Mouse (Mus musculus): Measurements from ENCODE around the gene Shisa3. TPM values are rescaled to one million over a fixed set of nuclear protein-coding genes. Genes with fewer than 3 reads are reported as not detected.
A peak's percentile ranks its signal among the peaks of the same experiment; 100 is the strongest.

Shisa3 gene
- polyA plus RNA-seq, 1 experiment = 12.6 TPM

DNA sequence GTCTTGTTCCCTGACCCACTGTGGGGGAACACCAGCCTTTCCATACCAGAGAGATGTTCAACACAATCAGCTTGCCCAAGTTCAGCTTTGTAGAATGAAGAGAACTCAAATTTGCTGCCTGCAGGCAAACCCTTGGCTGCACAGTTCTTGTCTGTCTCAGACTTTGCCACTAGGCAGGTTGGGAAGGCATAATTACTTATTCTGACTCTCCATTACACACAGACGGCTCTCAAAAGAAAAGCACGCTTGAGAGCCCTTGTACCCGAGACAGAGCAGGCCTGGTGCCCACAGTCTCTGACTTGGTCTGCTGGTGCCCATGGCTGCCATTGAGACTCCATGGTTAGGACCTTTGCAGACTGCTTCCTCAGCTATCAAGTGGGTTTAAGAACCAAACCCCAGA is 26.7 kb downstream of the Shisa3 start:
- peak; percentile 77 for DNase-seq (ENCODE audit: low read depth)

DNA sequence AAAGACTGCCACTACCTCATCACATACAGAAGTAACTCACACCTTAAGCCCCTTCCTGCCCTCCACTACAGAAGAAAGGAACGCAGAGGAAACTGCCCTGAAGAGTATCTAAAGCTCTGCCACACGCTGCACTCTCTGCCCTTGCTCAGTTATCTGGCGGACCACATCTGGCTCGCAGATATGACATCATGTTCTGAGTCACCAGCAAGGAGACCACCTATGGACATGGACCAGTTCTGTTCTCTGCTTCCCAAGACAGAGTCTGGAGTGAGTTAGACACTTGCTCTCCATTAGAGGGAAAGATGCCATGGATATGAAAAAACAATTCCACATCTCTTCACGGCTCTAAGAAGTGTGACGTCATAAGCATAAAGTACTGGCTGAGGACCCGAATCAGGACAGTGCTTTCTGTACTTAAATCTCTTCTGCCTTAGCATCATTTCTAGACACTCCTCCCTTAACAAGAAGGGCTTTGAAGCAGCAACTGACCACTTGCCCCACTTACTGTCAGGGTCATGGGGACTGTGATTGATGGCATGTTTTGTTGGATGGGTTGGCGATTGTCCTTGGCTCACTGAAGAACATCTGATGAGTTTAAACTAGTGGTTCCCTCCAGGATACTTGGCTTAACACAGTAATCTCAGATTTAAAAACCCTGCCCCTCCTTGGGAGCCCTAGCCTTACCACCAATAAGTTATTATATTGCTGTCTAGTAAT is 33.1 kb downstream of the Shisa3 start:
- TF ChIP-seq CTCF (IDR thresholded peaks at IDR 0.05; ENCODE audit: borderline replicate concordance, extremely low read depth, insufficient read depth, insufficient read length) (no peak), POLR2A (IDR thresholded peaks at IDR 0.05; ENCODE audit: borderline replicate concordance, extremely low read depth, insufficient read depth, insufficient read length, poor library complexity, severe bottlenecking) (no peak)
- no peak for DNase-seq (ENCODE audit: low read depth)

More for the DNA sequence above, 26.7 kb downstream of the Shisa3 start:
- no peak for TF ChIP-seq POLR2A (IDR thresholded peaks at IDR 0.05; ENCODE audit: borderline replicate concordance, extremely low read depth, insufficient read depth, insufficient read length, poor library complexity, severe bottlenecking)
- no peak for TF ChIP-seq CTCF (IDR thresholded peaks at IDR 0.05; ENCODE audit: borderline replicate concordance, extremely low read depth, insufficient read depth, insufficient read length)

DNA sequence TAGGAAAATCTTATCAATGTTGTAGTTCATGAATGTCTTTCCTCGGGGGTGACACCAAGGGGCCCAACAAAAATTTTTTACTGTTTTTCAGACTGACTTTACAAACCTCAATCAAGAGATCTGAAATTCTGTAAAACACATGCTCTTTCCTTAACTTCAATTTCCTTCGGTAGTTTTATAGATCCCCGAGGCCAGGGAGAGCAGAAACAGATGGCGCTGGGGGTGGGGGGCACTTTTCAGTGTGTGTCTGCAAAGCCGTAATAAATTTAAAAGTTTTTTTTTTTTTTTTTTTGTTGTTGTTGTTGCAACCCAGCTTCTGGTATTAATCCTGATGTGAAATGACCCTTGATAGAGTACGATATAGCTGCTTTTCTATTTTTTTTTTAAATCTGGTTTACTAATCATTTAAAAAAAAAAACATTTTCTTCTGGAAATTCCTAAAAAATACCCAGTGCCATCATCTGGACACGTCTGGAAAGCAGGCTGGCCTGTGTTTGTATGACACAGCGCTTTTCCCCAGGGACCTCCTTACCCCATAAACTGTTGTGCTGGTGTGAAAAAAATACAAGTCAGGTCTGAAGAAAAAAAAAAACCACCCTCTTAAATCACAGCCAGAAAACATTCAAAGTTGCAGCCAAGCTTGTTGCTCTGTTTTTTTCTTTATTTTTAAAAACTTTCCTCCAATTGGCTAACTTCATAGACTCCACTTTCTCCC is 33.9 kb downstream of the Shisa3 start:
- TF ChIP-seq CTCF (IDR thresholded peaks at IDR 0.05; ENCODE audit: borderline replicate concordance, extremely low read depth, insufficient read depth, insufficient read length) = no peak
- no peak for TF ChIP-seq POLR2A (IDR thresholded peaks at IDR 0.05; ENCODE audit: borderline replicate concordance, extremely low read depth, insufficient read depth, insufficient read length, poor library complexity, severe bottlenecking)
- DNase-seq (ENCODE audit: low read depth) = no peak

DNA sequence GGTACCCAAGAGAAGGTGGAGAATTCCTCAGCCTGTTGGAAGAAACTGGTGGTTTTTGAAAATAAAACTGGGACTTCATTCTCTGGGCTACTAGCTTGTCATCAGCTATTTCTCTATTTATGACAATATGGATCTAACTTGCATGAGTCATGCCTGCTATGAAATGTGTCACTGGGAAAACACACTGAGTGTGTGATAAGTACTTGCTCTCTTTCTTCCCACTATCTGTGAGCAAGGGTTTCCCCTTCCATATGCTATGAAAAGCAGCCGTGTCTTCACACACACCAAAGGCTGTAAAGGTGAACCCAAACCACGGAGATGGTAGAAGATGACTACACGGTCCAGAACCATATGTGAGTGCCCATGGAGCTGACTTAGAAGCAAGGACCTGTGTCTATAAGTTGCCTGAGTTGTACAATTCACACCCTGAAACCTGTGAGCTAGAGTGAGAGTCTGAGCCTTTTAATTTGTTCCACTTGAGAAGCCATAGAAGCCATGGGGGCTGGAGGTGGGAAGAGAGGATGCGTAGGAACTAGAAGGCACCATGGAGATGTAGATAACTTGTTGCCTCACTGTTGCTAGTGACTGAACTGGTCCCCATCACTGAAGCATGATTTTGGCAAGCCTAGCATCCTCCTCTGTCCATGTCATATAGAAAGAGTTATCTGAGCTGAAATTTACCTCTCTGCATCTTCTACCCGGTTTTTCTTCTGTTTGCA is 36.0 kb downstream of the Shisa3 start:
- TF ChIP-seq POLR2A (IDR thresholded peaks at IDR 0.05; ENCODE audit: borderline replicate concordance, extremely low read depth, insufficient read depth, insufficient read length, poor library complexity, severe bottlenecking) = no peak
- TF ChIP-seq CTCF (IDR thresholded peaks at IDR 0.05; ENCODE audit: borderline replicate concordance, extremely low read depth, insufficient read depth, insufficient read length) = no peak
- no peak for DNase-seq (ENCODE audit: low read depth)

DNA sequence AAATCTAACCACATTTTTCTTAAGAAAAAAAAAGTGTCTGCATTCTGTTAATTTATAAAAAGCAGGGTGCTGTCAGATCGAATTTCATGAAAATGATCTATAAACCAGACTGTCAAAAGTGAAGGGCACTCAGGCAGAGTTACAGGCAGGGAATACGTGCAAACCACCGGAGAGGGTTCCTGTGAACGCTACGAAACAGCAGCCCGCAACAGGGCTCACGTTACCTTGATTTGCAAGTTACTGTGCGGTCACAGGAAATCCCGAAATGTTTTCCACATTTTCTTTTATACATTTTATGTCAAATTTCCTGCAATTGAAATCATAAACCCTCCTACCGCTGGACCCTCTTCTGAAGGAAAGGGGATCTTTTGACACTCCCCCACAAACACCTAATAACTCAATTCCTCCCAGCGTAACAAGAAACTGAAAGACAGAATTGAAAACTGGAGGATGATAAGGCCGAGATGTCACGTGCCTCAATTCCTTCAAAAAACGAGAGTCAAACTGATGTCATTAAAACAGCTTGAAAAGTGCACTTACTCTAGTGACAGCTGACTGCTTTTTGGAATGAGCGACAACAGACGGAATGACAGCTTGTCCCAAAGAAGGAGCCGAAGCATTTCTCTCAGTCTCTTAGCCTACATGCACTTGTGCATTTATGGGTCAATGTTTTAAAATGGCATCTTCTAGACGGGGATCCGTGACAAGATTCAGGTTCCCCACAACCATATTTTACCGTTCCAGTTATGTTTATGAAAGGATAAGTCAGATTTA is 39.3 kb downstream of the Shisa3 start:
- no peak for DNase-seq (ENCODE audit: low read depth)
- TF ChIP-seq POLR2A (IDR thresholded peaks at IDR 0.05; ENCODE audit: borderline replicate concordance, extremely low read depth, insufficient read depth, insufficient read length, poor library complexity, severe bottlenecking) = no peak

DNA sequence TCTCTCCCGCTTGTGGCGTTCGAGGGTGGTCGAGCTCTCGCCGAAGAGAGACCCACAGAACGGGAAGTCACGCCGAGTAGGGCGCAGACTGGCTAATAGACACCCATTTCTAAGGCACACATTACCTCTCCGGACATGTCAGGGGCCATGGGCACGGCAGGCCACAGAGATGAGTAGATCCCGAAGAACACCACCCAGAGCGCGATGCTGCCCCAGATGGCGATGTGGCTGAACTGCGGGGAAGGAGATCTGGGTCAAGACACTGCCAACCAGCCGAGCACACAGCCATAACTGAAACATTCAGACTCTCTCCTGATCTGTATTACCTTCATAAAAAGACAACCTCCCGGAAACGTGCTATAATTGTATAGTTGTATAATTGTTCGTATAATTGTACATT is 39.9 kb downstream of the Shisa3 start:
- no peak for DNase-seq (ENCODE audit: low read depth)
- TF ChIP-seq CTCF (IDR thresholded peaks at IDR 0.05; ENCODE audit: borderline replicate concordance, extremely low read depth, insufficient read depth, insufficient read length) = peak; percentile 46; the same call in 1 of the 2 replicates
- TF ChIP-seq POLR2A (IDR thresholded peaks at IDR 0.05; ENCODE audit: borderline replicate concordance, extremely low read depth, insufficient read depth, insufficient read length, poor library complexity, severe bottlenecking) = no peak

DNA sequence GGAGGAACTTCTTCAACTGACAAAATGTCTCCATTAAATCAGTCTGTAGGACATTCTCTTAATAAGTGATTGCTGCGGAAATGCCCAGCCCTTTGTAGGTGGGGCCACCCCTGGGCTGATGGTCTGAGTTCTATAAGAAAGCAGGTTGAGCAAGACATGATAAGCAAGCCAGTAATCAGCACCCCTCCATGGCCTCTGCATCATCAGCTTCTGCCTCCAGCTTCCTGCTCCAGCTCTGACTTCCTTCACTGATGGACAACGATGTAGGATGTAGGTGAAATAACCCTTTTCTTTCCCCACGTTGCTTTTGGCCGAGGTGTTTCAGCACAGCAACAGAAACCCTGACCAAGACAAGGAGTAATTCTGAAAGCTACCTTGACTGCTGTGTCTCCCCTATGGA is 41.5 kb downstream of the Shisa3 start:
- no peak for TF ChIP-seq POLR2A (IDR thresholded peaks at IDR 0.05; ENCODE audit: borderline replicate concordance, extremely low read depth, insufficient read depth, insufficient read length, poor library complexity, severe bottlenecking)
- no peak for TF ChIP-seq CTCF (IDR thresholded peaks at IDR 0.05; ENCODE audit: borderline replicate concordance, extremely low read depth, insufficient read depth, insufficient read length)
- DNase-seq (ENCODE audit: low read depth) = no peak

DNA sequence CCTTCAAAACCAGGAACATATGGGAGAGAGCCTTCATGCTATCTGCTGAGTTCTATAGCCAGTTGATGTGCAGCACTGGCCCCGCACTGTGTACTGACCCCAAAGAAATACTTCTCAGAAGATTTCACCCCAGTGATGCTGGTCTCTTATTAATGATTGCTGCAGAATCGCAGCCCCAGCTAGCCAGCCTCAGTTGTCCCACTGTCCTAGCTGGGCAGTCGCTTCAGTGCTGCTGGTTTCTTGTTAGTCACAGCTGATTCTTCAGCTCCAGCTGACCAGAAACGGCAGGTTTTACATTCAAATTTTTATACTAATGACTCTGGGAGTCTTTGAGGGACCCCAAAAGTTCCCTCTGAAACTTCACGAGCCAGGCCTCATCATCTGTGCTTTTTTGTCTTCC is 42.3 kb downstream of the Shisa3 start:
- no peak for TF ChIP-seq CTCF (IDR thresholded peaks at IDR 0.05; ENCODE audit: borderline replicate concordance, extremely low read depth, insufficient read depth, insufficient read length)
- no peak for TF ChIP-seq POLR2A (IDR thresholded peaks at IDR 0.05; ENCODE audit: borderline replicate concordance, extremely low read depth, insufficient read depth, insufficient read length, poor library complexity, severe bottlenecking)

DNA sequence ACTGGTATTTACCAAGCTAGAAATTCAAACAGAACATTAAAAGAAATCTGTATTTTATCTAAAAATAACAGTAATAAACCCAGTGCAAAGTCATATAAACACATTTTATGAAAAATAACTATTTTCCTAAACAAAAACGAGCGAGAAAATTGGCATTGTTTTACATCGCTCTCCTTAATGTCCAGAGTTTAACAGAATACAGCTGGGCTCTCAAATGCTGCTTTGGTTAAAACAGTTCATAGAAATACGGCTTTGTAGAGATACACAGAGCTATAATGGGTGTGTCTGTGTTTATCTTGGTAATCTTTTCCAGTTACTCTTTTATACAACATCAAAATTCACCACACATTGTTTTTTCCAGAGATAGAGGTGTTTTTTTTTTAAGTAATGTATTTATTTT is 44.8 kb downstream of the Shisa3 start:
- no peak for DNase-seq (ENCODE audit: low read depth)
- no peak for TF ChIP-seq POLR2A (IDR thresholded peaks at IDR 0.05; ENCODE audit: borderline replicate concordance, extremely low read depth, insufficient read depth, insufficient read length, poor library complexity, severe bottlenecking)
- TF ChIP-seq CTCF (IDR thresholded peaks at IDR 0.05; ENCODE audit: borderline replicate concordance, extremely low read depth, insufficient read depth, insufficient read length) = no peak

More for the DNA sequence above, 42.3 kb downstream of the Shisa3 start:
- no peak for DNase-seq (ENCODE audit: low read depth)

DNA sequence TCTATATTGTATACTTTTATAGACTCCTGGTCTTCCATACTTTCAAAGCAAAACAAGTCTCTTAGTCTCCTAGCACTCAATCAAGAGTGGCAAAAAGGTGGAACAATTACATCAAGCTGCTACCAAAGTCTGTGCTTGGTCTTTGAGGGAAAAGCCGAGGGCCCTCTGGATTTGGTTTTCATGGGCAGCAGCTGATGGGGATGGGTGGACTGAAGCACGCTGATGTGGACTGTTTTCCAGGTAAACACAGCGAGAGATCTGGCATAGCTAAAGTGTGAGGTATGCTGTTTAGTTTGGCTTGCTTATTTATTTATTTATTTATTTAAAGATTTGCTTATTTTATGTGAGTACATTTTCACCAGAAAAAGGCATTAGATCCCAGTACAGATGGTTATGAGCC is 45.9 kb downstream of the Shisa3 start:
- DNase-seq (ENCODE audit: low read depth) = no peak
- TF ChIP-seq CTCF (IDR thresholded peaks at IDR 0.05; ENCODE audit: borderline replicate concordance, extremely low read depth, insufficient read depth, insufficient read length) (no peak), POLR2A (IDR thresholded peaks at IDR 0.05; ENCODE audit: borderline replicate concordance, extremely low read depth, insufficient read depth, insufficient read length, poor library complexity, severe bottlenecking) (no peak)

DNA sequence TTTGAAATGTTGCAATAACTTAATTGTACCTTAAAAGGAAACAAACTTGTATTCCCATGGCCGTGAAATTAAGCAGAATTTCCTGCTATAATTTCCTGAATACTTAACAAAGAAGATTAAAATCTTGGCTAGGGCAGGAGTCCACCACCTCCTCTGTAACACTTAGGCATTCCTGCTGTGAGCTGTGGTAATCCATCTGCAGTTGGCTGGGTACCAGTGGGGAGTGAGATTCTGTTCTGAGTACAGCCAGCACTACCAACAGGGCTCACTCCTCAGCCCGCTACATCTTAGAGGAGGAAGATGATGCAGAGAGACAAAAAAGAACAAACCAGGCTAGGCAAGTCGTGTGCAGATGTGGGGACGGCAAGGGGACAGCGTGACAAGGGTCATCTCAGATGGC is 46.9 kb downstream of the Shisa3 start:
- DNase-seq (ENCODE audit: low read depth) = peak; percentile 22
- no peak for TF ChIP-seq POLR2A (IDR thresholded peaks at IDR 0.05; ENCODE audit: borderline replicate concordance, extremely low read depth, insufficient read depth, insufficient read length, poor library complexity, severe bottlenecking)
- TF ChIP-seq CTCF (IDR thresholded peaks at IDR 0.05; ENCODE audit: borderline replicate concordance, extremely low read depth, insufficient read depth, insufficient read length) = no peak

Measured in brain, embryonic 14.5 days (tissue).